Mouse (Mus musculus) erythroid progenitor cell, adult 5-6 weeks (primary cell): ENCODE results near the gene Hspa1b. TPM values are rescaled to one million over a fixed set of nuclear protein-coding genes. Genes with fewer than 3 reads are reported as not detected.
A peak's percentile ranks its signal among the peaks of the same experiment; 100 is the strongest.
"Not testable (repeated sequence)": the region's sequence is repeated elsewhere in the genome, so short reads cannot be mapped to it uniquely, and the experiment has no call there.

ENCODE experiments used
- ATAC-seq: replicated peaks from 2 replicates; pipeline ENCODE4 v1.8.0; 2016; ENCODE audit warnings: moderate number of reproducible peaks, mild to moderate bottlenecking, moderate TSS enrichment, inconsistent platforms; ENCODE audit not compliant: poor library complexity, low FRiP score, severe bottlenecking
- total RNA-seq, 2 experiments: library from RNA; stranded (forward) in 1 of 2; stranded (reverse) in 1 of 2; fragments of 150-400 nt in 1 of 2; fragments of 186-747, 209-891 nt in 1 of 2; gene quantifications; 2 replicates each; pipeline versions ENCODE4 v1.2.3 to v1.2.4; 2015 to 2017; ENCODE audit warnings: low replicate concordance in 2 of 2

The Hspa1b gene
- 2.5 and 4.0 TPM in 2 replicates for total RNA-seq (2015; ENCODE audit: low replicate concordance)
- total RNA-seq (2017; ENCODE audit: low replicate concordance), result 1.0 and 3.3 TPM in 2 replicates

GRCm38 (mm10) chr17:34959130-34959778 lies at the start of gene Hspa1b:
TSS of gene Hspa1b (minus strand) at chr17:34959238.
- ATAC-seq, result peak; percentile 97

- ATAC-seq, result no peak
Observed at GRCm38 (mm10) chr17:35007387-35007991, 48.5 kb upstream of the Hspa1b start.

- ATAC-seq, result not testable (repeated sequence)
Observed at GRCm38 (mm10) chr17:35005902-35006301, 46.9 kb upstream of the Hspa1b start.

- no peak for ATAC-seq
Observed at GRCm38 (mm10) chr17:35005158-35005557, 46.1 kb upstream of the Hspa1b start.

- no peak for ATAC-seq
Observed at GRCm38 (mm10) chr17:35004075-35004717, 45.2 kb upstream of the Hspa1b start.

GRCm38 (mm10) chr17:35003022-35003838 lies 44.2 kb upstream of the Hspa1b start:
- ATAC-seq, result no peak

GRCm38 (mm10) chr17:35002153-35002865 lies 43.3 kb upstream of the Hspa1b start:
- ATAC-seq, result peak; percentile 67

- 0 out of 2 replicates have a peak, but pooled peaks have one; percentile 28 for ATAC-seq
Observed at GRCm38 (mm10) chr17:35001452-35002152, 42.6 kb upstream of the Hspa1b start.

GRCm38 (mm10) chr17:35000717-35001451 lies 41.8 kb upstream of the Hspa1b start, which contains the start of gene Vars:
TSS of gene Vars (plus strand) at chr17:35000987.
- ATAC-seq, result peak; percentile 65

GRCm38 (mm10) chr17:34999871-35000716 lies 41.1 kb upstream of the Hspa1b start:
- ATAC-seq, result peak; percentile 8; the same call in 1 of the 2 replicates

GRCm38 (mm10) chr17:34998526-34999430 lies 39.7 kb upstream of the Hspa1b start:
- no peak for ATAC-seq

GRCm38 (mm10) chr17:34997142-34997483 lies 38.1 kb upstream of the Hspa1b start:
- no peak for ATAC-seq

- ATAC-seq, result peak; percentile 52; the same call in 1 of the 2 replicates
Observed at GRCm38 (mm10) chr17:34996411-34997141, 37.5 kb upstream of the Hspa1b start.

- ATAC-seq, result not testable (repeated sequence)
Observed at GRCm38 (mm10) chr17:34995927-34996326, 36.9 kb upstream of the Hspa1b start.

- ATAC-seq, result not testable (repeated sequence)
Observed at GRCm38 (mm10) chr17:34995192-34995591, 36.2 kb upstream of the Hspa1b start.

GRCm38 (mm10) chr17:34994751-34995150 lies 35.7 kb upstream of the Hspa1b start:
- ATAC-seq, result no peak
